Mouse (Mus musculus): ENCODE results near the gene Clcn1.

- TF ChIP-seq EP300 (IDR thresholded peaks at IDR 0.05) (no peak), CTCF (IDR thresholded peaks at IDR 0.05) (no peak)
These were observed 6.8 kb downstream of the Clcn1 start for GRCm38 (mm10) chr6:42293327-42293726.
